Mouse (Mus musculus) CH12.LX (cell line): ENCODE results near the gene Six4. TPM values are rescaled to one million over a fixed set of nuclear protein-coding genes. Genes with fewer than 3 reads are reported as not detected.

Experiments
- DNase-seq: peaks from one replicate; pipeline ENCODE4 v3.0.0-alpha.2; 2013; ENCODE audit errors: extremely low read depth
- H3K27ac ChIP-seq: 2 replicates; pipeline ENCODE4 v1.5.1; 2012; ENCODE audit warnings: low read depth, mild to moderate bottlenecking, control low read depth, moderate library complexity; ENCODE audit not compliant: insufficient read depth
- H3K27me3 ChIP-seq: replicated peaks from 2 replicates; pipeline ENCODE3; 2012; ENCODE audit warnings: inconsistent platforms
- H3K36me3 ChIP-seq, 2 experiments: replicated peaks in 1 of 2; 2 replicates each; pipeline versions ENCODE3 to v1.6.1; 2012; ENCODE audit warnings: inconsistent platforms in 1 of 2, low read length in 1 of 2, mild to moderate bottlenecking in 1 of 2, mixed read lengths in 1 of 2, moderate library complexity in 1 of 2; ENCODE audit not compliant: control insufficient read depth in 1 of 2, insufficient read depth in 1 of 2
- H3K4me1 ChIP-seq, 2 experiments: 2 replicates each; pipeline ENCODE4 v1.6.1; 2012; ENCODE audit warnings: inconsistent platforms in 1 of 2, moderate library complexity in 1 of 2; ENCODE audit not compliant: insufficient read depth in 2 of 2, control insufficient read depth in 1 of 2
- H3K4me2 ChIP-seq: 2 replicates; pipeline ENCODE4 v1.6.1; 2012; ENCODE audit warnings: low read depth, mild to moderate bottlenecking, control low read depth; ENCODE audit not compliant: poor library complexity, insufficient read depth, severe bottlenecking
- H3K4me3 ChIP-seq, 3 experiments: fragments of 150-350 bp in 1 of 3; sonication (generic) in 1 of 3; replicated peaks in 1 of 3; 2 replicates each; pipeline versions ENCODE3 to v1.5.1; 2011 to 2012; ENCODE audit warnings: low read depth in 2 of 3, low read length in 2 of 3, mild to moderate bottlenecking in 2 of 3, moderate library complexity in 2 of 3, control low read depth in 1 of 3, improper control_type of control experiment in 1 of 3, inconsistent platforms in 1 of 3, mixed read lengths in 1 of 3; ENCODE audit not compliant: poor library complexity in 1 of 3
- H3K79me2 ChIP-seq: replicated peaks from 2 replicates; pipeline ENCODE4 v1.6.1; 2012; ENCODE audit warnings: mild to moderate bottlenecking, moderate library complexity; ENCODE audit not compliant: control insufficient read depth, poor library complexity, insufficient read depth, severe bottlenecking; ENCODE audit errors: extremely low read depth
- H3K9ac ChIP-seq: 2 replicates; pipeline ENCODE4 v1.6.1; 2012; ENCODE audit warnings: low read depth, mild to moderate bottlenecking, control low read depth, moderate library complexity; ENCODE audit not compliant: insufficient read depth
- H3K9me3 ChIP-seq: replicated peaks from 2 replicates; pipeline ENCODE3; 2012; ENCODE audit warnings: low read length, inconsistent platforms, mixed read lengths
- CTCF ChIP-seq, 2 experiments: IDR thresholded peaks in 1 of 2; conservative IDR thresholded peaks in 1 of 2; 2 replicates each; pipeline ENCODE4 v1.5.1; 2011 to 2012; ENCODE audit warnings: low read depth in 2 of 2, low read length in 2 of 2, improper control_type of control experiment in 1 of 2, inconsistent platforms in 1 of 2, mild to moderate bottlenecking in 1 of 2, moderate library complexity in 1 of 2
- ETS1 ChIP-seq: conservative IDR thresholded peaks from 2 replicates; pipeline ENCODE4 v1.6.1; 2012; ENCODE audit warnings: low read depth, mild to moderate bottlenecking, inconsistent platforms, low read length, improper control_type of control experiment, moderate library complexity
- HCFC1 ChIP-seq: IDR thresholded peaks from 2 replicates; pipeline ENCODE4 v1.6.1; 2012; ENCODE audit warnings: low read depth, mild to moderate bottlenecking, inconsistent platforms, low read length, improper control_type of control experiment
- JUN ChIP-seq: IDR thresholded peaks from 2 replicates; pipeline ENCODE4 v1.6.1; 2011; ENCODE audit warnings: low read depth, mild to moderate bottlenecking, low read length, improper control_type of control experiment, moderate library complexity; ENCODE audit not compliant: insufficient read depth
- JUND ChIP-seq: conservative IDR thresholded peaks from 2 replicates; pipeline ENCODE4 v1.6.1; 2011; ENCODE audit warnings: low read depth, low read length, improper control_type of control experiment
- MAFK ChIP-seq: IDR thresholded peaks from 2 replicates; pipeline ENCODE4 v1.6.1; 2011; ENCODE audit warnings: low read length, improper control_type of control experiment; ENCODE audit not compliant: insufficient replicate concordance
- MAZ ChIP-seq: IDR thresholded peaks from 2 replicates; pipeline ENCODE4 v1.6.1; 2012; ENCODE audit warnings: low read depth, mild to moderate bottlenecking, inconsistent platforms, low read length, improper control_type of control experiment, moderate library complexity
- MYC ChIP-seq: IDR thresholded peaks from 2 replicates; pipeline ENCODE4 v1.6.1; 2011; ENCODE audit warnings: low read depth, mild to moderate bottlenecking, improper control_type of control experiment, low read length
- PAX5 ChIP-seq: IDR thresholded peaks from 2 replicates; pipeline ENCODE4 v1.6.1; 2012; ENCODE audit warnings: low read length, inconsistent platforms, mixed read lengths
- POLR2AphosphoS2 ChIP-seq: IDR thresholded peaks from 2 replicates; pipeline ENCODE4 v1.6.1; 2011; ENCODE audit warnings: low read depth, low read length, improper control_type of control experiment
- SIN3A ChIP-seq: IDR thresholded peaks from 2 replicates; pipeline ENCODE4 v1.6.1; 2012; ENCODE audit warnings: low read length, improper control_type of control experiment, inconsistent platforms
- SMC3 ChIP-seq: IDR thresholded peaks from 2 replicates; pipeline ENCODE4 v1.6.1; 2011; ENCODE audit warnings: low read depth, low read length, improper control_type of control experiment
- TBP ChIP-seq: conservative IDR thresholded peaks from 2 replicates; pipeline ENCODE4 v1.6.1; 2011; ENCODE audit warnings: low read depth, low read length, improper control_type of control experiment
- TCF12 ChIP-seq: IDR thresholded peaks from 2 replicates; pipeline ENCODE4 v1.6.1; 2014; ENCODE audit warnings: low read depth, mild to moderate bottlenecking, inconsistent platforms, low read length, improper control_type of control experiment
- UBTF ChIP-seq: IDR thresholded peaks from 2 replicates; pipeline ENCODE4 v1.6.1; 2012; ENCODE audit warnings: low read depth, mild to moderate bottlenecking, inconsistent platforms, low read length, improper control_type of control experiment, moderate library complexity
- USF1 ChIP-seq: IDR thresholded peaks from 2 replicates; pipeline ENCODE4 v1.6.1; 2014; ENCODE audit warnings: low read depth, mild to moderate bottlenecking, inconsistent platforms, low read length, improper control_type of control experiment
- ZMIZ1 ChIP-seq: IDR thresholded peaks from 2 replicates; pipeline ENCODE4 v1.6.1; 2012; ENCODE audit warnings: low read depth, mild to moderate bottlenecking, inconsistent platforms, low read length, improper control_type of control experiment
- ZNF384 ChIP-seq: IDR thresholded peaks from 2 replicates; pipeline ENCODE4 v1.6.1; 2012; ENCODE audit warnings: low read depth, low read length, improper control_type of control experiment, inconsistent platforms
- dilution Hi-C: fragments of 300-500 bp; cut with MboI; formaldehyde crosslinking; loops from 2 replicates; pipeline ENCODE4 v1.14.3; 2020; ENCODE audit warnings: low sequenced_read_pairs; ENCODE audit not compliant: extremely low pct_unique_long_range_greater_than_20kb, extremely low pct_ligation_motif_present
- in situ Hi-C: fragments of 300-500 bp; cut with MboI; formaldehyde crosslinking; loops from 3 replicates; pipeline ENCODE4 v1.14.3; 2019; ENCODE audit warnings: low sequenced_read_pairs, low pct_ligation_motif_present, low pct_unique_long_range_greater_than_20kb, mixed read lengths
- polyA plus RNA-seq: library from polyadenylated mRNA; unstranded; fragments of >175 nt; gene quantifications from 2 replicates; pipeline ENCODE4 v1.2.1, GENCODE M21; 2012; ENCODE audit warnings: low read depth; ENCODE audit not compliant: insufficient read length
- total RNA-seq, 2 experiments: library from RNA; depleted of rRNA; stranded (reverse); fragments of 300-350 nt in 1 of 2; fragments of >200 nt in 1 of 2; gene quantifications; 2 replicates each; pipeline ENCODE4 v1.2.3; 2012 to 2014

The Six4 gene
- total and polyA plus RNA-seq, 3 experiments, result 2.0 to 2.5 (median 2.2) TPM

- Histone ChIP-seq H3K9ac (no peak overlapping the region), H3K79me2 (peaks cover 3% of the 10 kb centered on the region), H3K27ac (no peak overlapping the region), H3K4me2 (no peak overlapping the region), H3K36me3 (peaks cover 12 to 34% of the 10 kb centered on the region in 2 experiments), H3K4me3 (no peak overlapping the region), H3K27me3 (no peaks in the 10 kb centered on the region), H3K4me1 (peaks cover 0 to 12% of the 10 kb centered on the region in 2 experiments; a peak in 2 of 4 replicates), H3K9me3 (no peaks in the 10 kb centered on the region)
- in situ Hi-C loops, result no loop called here
- DNase-seq, result no peak
- TF ChIP-seq MAZ, result no peak
- no peak for TF ChIP-seq ETS1
- TF ChIP-seq SIN3A, result no peak
- TF ChIP-seq TBP, result no peak
- no peak for TF ChIP-seq POLR2AphosphoS2
- TF ChIP-seq ZNF384, result no peak
- no peak for TF ChIP-seq SMC3
- no peak for TF ChIP-seq MAFK
- TF ChIP-seq JUND, result no peak
- dilution Hi-C loops, result no loop called here
These were observed 34.0 kb upstream of the Six4 start for GRCm38 (mm10) chr12:73147236-73147635.

GRCm38 (mm10) chr12:73140732-73141131, 27.5 kb upstream of the Six4 start:
- no peak for DNase-seq
- dilution Hi-C loops (no loop called here), in situ Hi-C loops (no loop called here)
- Histone ChIP-seq H3K9me3 (no peaks in the 10 kb centered on the region), H3K36me3 (peaks cover 12 to 42% of the 10 kb centered on the region in 2 experiments), H3K4me2 (no peak overlapping the region), H3K9ac (no peak overlapping the region), H3K4me3 (no peak overlapping the region), H3K79me2 (peaks cover 3% of the 10 kb centered on the region), H3K4me1 (peaks cover 0 to 10% of the 10 kb centered on the region in 2 experiments; a peak in 2 of 4 replicates), H3K27me3 (no peaks in the 10 kb centered on the region), H3K27ac (no peak overlapping the region)
- TF ChIP-seq TCF12 (no peak), SIN3A (no peak), MYC (no peak), ZMIZ1 (no peak), UBTF (no peak), CTCF (conservative IDR thresholded peaks at IDR 0.05 in 1 of 2, IDR thresholded peaks at IDR 0.05 in 1 of 2; ENCODE audit: low read depth in 2 of 2, low read length in 2 of 2) (no peak), HCFC1 (no peak), JUND (no peak), USF1 (no peak), JUN (no peak), PAX5 (no peak)
